Mouse (Mus musculus): ENCODE results near the gene Tomm40l. TPM values are rescaled to one million over a fixed set of nuclear protein-coding genes. Genes with fewer than 3 reads are reported as not detected.
A peak's percentile ranks its signal among the peaks of the same experiment; 100 is the strongest.

Tomm40l gene
- total RNA-seq, 2 experiments from 2014 or later, result 71.4 to 71.6 TPM

- DNase-seq (ENCODE audit: extremely low spot score in 1 of 2, low spot score in 2 of 2), result peak in 1 of 2 experiments; percentile 60
- intact Hi-C loops (cut with DNase I), result no loop called here
These were observed 11.8 kb upstream of the Tomm40l start, which contains the start of gene Fcer1g for GRCm38 (mm10) chr1:171234126-171234525. Gene Fcer1g, minus strand, starts transcription at chr1:171234365.

- DNase-seq (ENCODE audit: extremely low spot score in 1 of 2, low spot score in 2 of 2), result no peak
- intact Hi-C loops (cut with DNase I), result no loop called here
These were observed 10.8 kb upstream of the Tomm40l start for GRCm38 (mm10) chr1:171232800-171233730.

GRCm38 (mm10) chr1:171232348-171232747 lies 10.0 kb upstream of the Tomm40l start:
- intact Hi-C loops (cut with DNase I), result no loop called here
- no peak for DNase-seq (ENCODE audit: extremely low spot score in 1 of 2, low spot score in 2 of 2)

- intact Hi-C loops (cut with DNase I), result no loop called here
- no peak for DNase-seq (ENCODE audit: extremely low spot score in 1 of 2, low spot score in 2 of 2)
These were observed 9.5 kb upstream of the Tomm40l start for GRCm38 (mm10) chr1:171231844-171232243.

GRCm38 (mm10) chr1:171230215-171230614 lies 7.9 kb upstream of the Tomm40l start:
- intact Hi-C loops (cut with DNase I), result no loop called here
- no peak for DNase-seq (ENCODE audit: extremely low spot score in 1 of 2, low spot score in 2 of 2)

- no peak for DNase-seq (ENCODE audit: extremely low spot score in 1 of 2, low spot score in 2 of 2)
- intact Hi-C loops (cut with DNase I), result no loop called here
These were observed 7.4 kb upstream of the Tomm40l start for GRCm38 (mm10) chr1:171229750-171230149.

GRCm38 (mm10) chr1:171227879-171228278 lies 5.6 kb upstream of the Tomm40l start:
- intact Hi-C loops (cut with DNase I), result no loop called here
- no peak for DNase-seq (ENCODE audit: extremely low spot score in 1 of 2, low spot score in 2 of 2)

GRCm38 (mm10) chr1:171226780-171227179 lies 4.5 kb upstream of the Tomm40l start:
- intact Hi-C loops (cut with DNase I), result no loop called here
- DNase-seq (ENCODE audit: extremely low spot score in 1 of 2, low spot score in 2 of 2), result no peak

- intact Hi-C loops (cut with DNase I), result no loop called here
These were observed 2.5 kb upstream of the Tomm40l start, which contains the start of gene Apoa2 for GRCm38 (mm10) chr1:171224857-171225256. Gene Apoa2, plus strand, starts transcription at chr1:171225054.

GRCm38 (mm10) chr1:171223796-171224195 lies 1.5 kb upstream of the Tomm40l start:
- intact Hi-C loops (cut with DNase I), result loop anchor here (2.0 kb wide), 1 partner anchor 23 kb away; no protein-coding TSS in a partner anchor
- peak in 1 of 2 experiments; percentile 29 for DNase-seq (ENCODE audit: extremely low spot score in 1 of 2, low spot score in 2 of 2)

More at GRCm38 (mm10) chr1:171224857-171225256, 2.5 kb upstream of the Tomm40l start, which contains the start of gene Apoa2:
- DNase-seq (ENCODE audit: extremely low spot score in 1 of 2, low spot score in 2 of 2), result no peak

- no peak for DNase-seq (ENCODE audit: extremely low spot score in 1 of 2, low spot score in 2 of 2)
- intact Hi-C loops (cut with DNase I), result loop anchor here (2.0 kb wide), 1 partner anchor 24 kb away; no protein-coding TSS in a partner anchor
These were observed 854 bp upstream of the Tomm40l start for GRCm38 (mm10) chr1:171223168-171223567.

- intact Hi-C loops (cut with DNase I), result loop anchor here (2.0 kb wide), 3 partner anchors 25 to 103 kb away; no protein-coding TSS in a partner anchor
- peak in 1 of 2 experiments; percentile 40 for DNase-seq (ENCODE audit: extremely low spot score in 1 of 2, low spot score in 2 of 2)
These were observed 777 bp downstream of the Tomm40l start for GRCm38 (mm10) chr1:171221281-171222193.

- DNase-seq (ENCODE audit: extremely low spot score in 1 of 2, low spot score in 2 of 2), result peak; percentile 87 to 90
- intact Hi-C loops (cut with DNase I), result loop anchor here (2.0 kb wide), 2 partner anchors 56 to 102 kb away; no protein-coding TSS in a partner anchor
These were observed 1.4 kb downstream of the Tomm40l start for GRCm38 (mm10) chr1:171220871-171221270.

- no peak for DNase-seq (ENCODE audit: extremely low spot score in 1 of 2, low spot score in 2 of 2)
- intact Hi-C loops (cut with DNase I), result no loop called here
These were observed 5.9 kb downstream of the Tomm40l start for GRCm38 (mm10) chr1:171216241-171216955.

GRCm38 (mm10) chr1:171213801-171214496 lies 8.4 kb downstream of the Tomm40l start, which contains the start of gene Nr1i3:
Gene Nr1i3, plus strand, starts transcription at chr1:171213970.
- DNase-seq (ENCODE audit: extremely low spot score in 1 of 2, low spot score in 2 of 2), result no peak
- intact Hi-C loops (cut with DNase I), result no loop called here

GRCm38 (mm10) chr1:171212854-171213253 lies 9.5 kb downstream of the Tomm40l start:
- intact Hi-C loops (cut with DNase I), result no loop called here
- no peak for DNase-seq (ENCODE audit: extremely low spot score in 1 of 2, low spot score in 2 of 2)

- intact Hi-C loops (cut with DNase I), result no loop called here
- no peak for DNase-seq (ENCODE audit: extremely low spot score in 1 of 2, low spot score in 2 of 2)
These were observed 12.9 kb downstream of the Tomm40l start for GRCm38 (mm10) chr1:171209409-171209808.
